Mouse (Mus musculus): Measurements from ENCODE around the gene Miga2. TPM values are rescaled to one million over a fixed set of nuclear protein-coding genes. Genes with fewer than 3 reads are reported as not detected.

Miga2 gene
- total RNA-seq, 2 experiments from 2014 or later = 108 to 120 TPM

GRCm38 (mm10) chr2:30393370-30393656, 29.3 kb downstream of the Miga2 start:
- no peak for DNase-seq (ENCODE audit: low spot score in 2 of 2)

- no peak for DNase-seq (ENCODE audit: low spot score in 2 of 2)
Observed at GRCm38 (mm10) chr2:30395757-30396156, 31.7 kb downstream of the Miga2 start.

- no peak for DNase-seq (ENCODE audit: low spot score in 2 of 2)
Observed at GRCm38 (mm10) chr2:30396246-30396645, 32.2 kb downstream of the Miga2 start.

GRCm38 (mm10) chr2:30397986-30398512, 34.0 kb downstream of the Miga2 start:
- no peak for DNase-seq (ENCODE audit: low spot score in 2 of 2)

GRCm38 (mm10) chr2:30399191-30400171, 35.4 kb downstream of the Miga2 start:
- DNase-seq (ENCODE audit: low spot score in 2 of 2) = no peak

GRCm38 (mm10) chr2:30401581-30401980, 37.5 kb downstream of the Miga2 start:
- no peak for DNase-seq (ENCODE audit: low spot score in 2 of 2)

- no peak for DNase-seq (ENCODE audit: low spot score in 2 of 2)
Observed at GRCm38 (mm10) chr2:30402351-30402826, 38.4 kb downstream of the Miga2 start.

GRCm38 (mm10) chr2:30402843-30403242, 38.8 kb downstream of the Miga2 start:
- DNase-seq (ENCODE audit: low spot score in 2 of 2) = no peak

- no peak for DNase-seq (ENCODE audit: low spot score in 2 of 2)
Observed at GRCm38 (mm10) chr2:30403870-30404269, 39.8 kb downstream of the Miga2 start.

- no peak for DNase-seq (ENCODE audit: low spot score in 2 of 2)
Observed at GRCm38 (mm10) chr2:30407221-30407620, 43.2 kb downstream of the Miga2 start.

GRCm38 (mm10) chr2:30407778-30408177, 43.7 kb downstream of the Miga2 start:
- no peak for DNase-seq (ENCODE audit: low spot score in 2 of 2)

- no peak for DNase-seq (ENCODE audit: low spot score in 2 of 2)
Observed at GRCm38 (mm10) chr2:30408452-30409100, 44.5 kb downstream of the Miga2 start.

GRCm38 (mm10) chr2:30409454-30410176, 45.6 kb downstream of the Miga2 start:
- DNase-seq (ENCODE audit: low spot score in 2 of 2) = no peak

GRCm38 (mm10) chr2:30413038-30413973, 49.3 kb downstream of the Miga2 start:
- DNase-seq (ENCODE audit: low spot score in 2 of 2) = peak; percentile 69 to 81

GRCm38 (mm10) chr2:30414101-30414500, 50.1 kb downstream of the Miga2 start:
- no peak for DNase-seq (ENCODE audit: low spot score in 2 of 2)

GRCm38 (mm10) chr2:30414681-30415080, 50.6 kb downstream of the Miga2 start:
- no peak for DNase-seq (ENCODE audit: low spot score in 2 of 2)

- DNase-seq (ENCODE audit: low spot score in 2 of 2) = peak; percentile 87 to 91
Observed at GRCm38 (mm10) chr2:30415157-30415935, 51.3 kb downstream of the Miga2 start, which contains the start of gene Crat. Gene Crat (minus strand): TSS chr2:30415813.

- peak; percentile 88 to 93 for DNase-seq (ENCODE audit: low spot score in 2 of 2)
Observed at GRCm38 (mm10) chr2:30415936-30416648, 52.1 kb downstream of the Miga2 start, which contains the start of gene Ptpa. Gene Ptpa (plus strand): TSS chr2:30416039.

- no peak for DNase-seq (ENCODE audit: low spot score in 2 of 2)
Observed at GRCm38 (mm10) chr2:30416649-30416965, 52.6 kb downstream of the Miga2 start.
